33 mouse cellular contexts compared by ENCODE assay signal in genomic region chr15:63265845-63266244, GRCm38 (mm10).
"Had no signal": no experiment of that assay in that cellular context is flagged by ENCODE, and none has a peak within 500 bp of the region (broad histone marks: within the 10 kb centered on the region; RNA-seq: fewer than 3 reads in every experiment).

No protein-coding gene starts in this region.

- ATAC-seq: liver, embryonic 12.5 days; liver, postnatal 0 days; lung, postnatal 0 days; midbrain, embryonic 13.5 days; midbrain, embryonic 15.5 days; midbrain, embryonic 16.5 days had no signal

- H3K4me1 ChIP-seq: limb, embryonic 10.5 days; limb, embryonic 12.5 days; limb, embryonic 13.5 days; limb, embryonic 15.5 days; liver, embryonic 12.5 days; liver, embryonic 13.5 days; liver, embryonic 15.5 days; lung, embryonic 15.5 days; midbrain, embryonic 10.5 days; midbrain, embryonic 12.5 days; midbrain, embryonic 13.5 days; midbrain, embryonic 15.5 days; neural tube, embryonic 12.5 days; neural tube, embryonic 13.5 days had no signal

- H3K27me3 ChIP-seq: limb, embryonic 12.5 days; limb, embryonic 13.5 days; limb, embryonic 15.5 days; liver, embryonic 12.5 days; liver, embryonic 13.5 days; liver, embryonic 15.5 days; lung, embryonic 15.5 days; megakaryocyte, embryonic 14.5 days; midbrain, embryonic 12.5 days; midbrain, embryonic 13.5 days; midbrain, embryonic 15.5 days; neural tube, embryonic 12.5 days; neural tube, embryonic 13.5 days had no signal

- H3K9me3 ChIP-seq: limb, embryonic 10.5 days; limb, embryonic 12.5 days; limb, embryonic 13.5 days; limb, embryonic 15.5 days; liver, embryonic 12.5 days; liver, embryonic 13.5 days; liver, embryonic 15.5 days; lung, embryonic 15.5 days; megakaryocyte, embryonic 14.5 days; midbrain, embryonic 10.5 days; midbrain, embryonic 12.5 days; midbrain, embryonic 13.5 days; midbrain, embryonic 15.5 days; neural tube, embryonic 12.5 days; neural tube, embryonic 13.5 days had no signal

- H3K9ac ChIP-seq: limb, embryonic 12.5 days; limb, embryonic 13.5 days; limb, embryonic 15.5 days; liver, embryonic 12.5 days; liver, embryonic 13.5 days; liver, embryonic 14.5 days; liver, embryonic 15.5 days; liver, postnatal 0 days; lung, embryonic 14.5 days; lung, embryonic 15.5 days; midbrain, embryonic 12.5 days; midbrain, embryonic 13.5 days; midbrain, embryonic 15.5 days; neural tube, embryonic 12.5 days; neural tube, embryonic 13.5 days had no signal

- H3K4me2 ChIP-seq: limb, embryonic 12.5 days; limb, embryonic 13.5 days; limb, embryonic 15.5 days; liver, embryonic 11.5 days; liver, embryonic 12.5 days; liver, embryonic 13.5 days; liver, embryonic 15.5 days; lung, embryonic 14.5 days; lung, embryonic 15.5 days; midbrain, embryonic 11.5 days; midbrain, embryonic 12.5 days; midbrain, embryonic 13.5 days; midbrain, embryonic 15.5 days; neural tube, embryonic 12.5 days; neural tube, embryonic 13.5 days had no signal

- H3K27ac ChIP-seq: limb, embryonic 10.5 days; limb, embryonic 12.5 days; limb, embryonic 13.5 days; limb, embryonic 15.5 days; liver, embryonic 12.5 days; liver, embryonic 13.5 days; liver, embryonic 14.5 days; liver, embryonic 15.5 days; lung, embryonic 15.5 days; macrophage; midbrain, embryonic 10.5 days; midbrain, embryonic 12.5 days; midbrain, embryonic 13.5 days; midbrain, embryonic 15.5 days; neural tube, embryonic 12.5 days; neural tube, embryonic 13.5 days had no signal

- DNase-seq: left cerebral cortex, postnatal 4 days; liver; liver, embryonic 13.5 days; liver, postnatal 0 days; lung, adult 18-20 months; lung, adult 2 months; lung, embryonic 14.5 days; lung, postnatal 10 days; lung, postnatal 14 days; lung, postnatal 36 days; lung, postnatal 4 days; midbrain, embryonic 14.5 days had no signal

- H3K36me3 ChIP-seq: limb, embryonic 10.5 days; limb, embryonic 12.5 days; limb, embryonic 13.5 days; limb, embryonic 15.5 days; liver, embryonic 12.5 days; liver, embryonic 13.5 days; liver, embryonic 15.5 days; lung, embryonic 15.5 days; midbrain, embryonic 10.5 days; midbrain, embryonic 12.5 days; midbrain, embryonic 13.5 days; midbrain, embryonic 15.5 days; neural tube, embryonic 12.5 days; neural tube, embryonic 13.5 days had no signal

- H3K4me3 ChIP-seq: limb, embryonic 10.5 days; limb, embryonic 12.5 days; limb, embryonic 13.5 days; limb, embryonic 15.5 days; liver, embryonic 12.5 days; liver, embryonic 13.5 days; liver, embryonic 15.5 days; lung, embryonic 15.5 days; megakaryocyte, embryonic 14.5 days; midbrain, embryonic 10.5 days; midbrain, embryonic 12.5 days; midbrain, embryonic 13.5 days; midbrain, embryonic 15.5 days; myocyte; neural tube, embryonic 12.5 days; neural tube, embryonic 13.5 days had no signal
